Mouse (Mus musculus) embryo, embryonic 10 days (tissue): ENCODE data around the gene Pithd1.
"Not testable (repeated sequence)": the region's sequence is repeated elsewhere in the genome, so short reads cannot be mapped to it uniquely, and the experiment has no call there.

Source experiments
- DNase-seq: peaks from one replicate; pipeline ENCODE4 v3.0.0-alpha.2; 2015; ENCODE audit warnings: low spot score

Pithd1 gene

GRCm38 (mm10) chr4:135961709-135962108 is 25.4 kb downstream of the Pithd1 start:
- no peak for DNase-seq

GRCm38 (mm10) chr4:135960717-135961116 is 26.3 kb downstream of the Pithd1 start:
- DNase-seq: peak; percentile 96

GRCm38 (mm10) chr4:135958354-135958753 is 28.7 kb downstream of the Pithd1 start:
- DNase-seq: no peak

- no peak for DNase-seq
Observed at GRCm38 (mm10) chr4:135955886-135956285, 31.2 kb downstream of the Pithd1 start.

- peak; percentile 84 for DNase-seq
Observed at GRCm38 (mm10) chr4:135954241-135954640, 32.8 kb downstream of the Pithd1 start.

GRCm38 (mm10) chr4:135953179-135953578 is 33.9 kb downstream of the Pithd1 start:
- no peak for DNase-seq

- DNase-seq: no peak
Observed at GRCm38 (mm10) chr4:135951505-135951904, 35.6 kb downstream of the Pithd1 start.

- DNase-seq: no peak
Observed at GRCm38 (mm10) chr4:135950365-135950764, 36.7 kb downstream of the Pithd1 start.

GRCm38 (mm10) chr4:135949911-135950310 is 37.2 kb downstream of the Pithd1 start:
- DNase-seq: no peak

- no peak for DNase-seq
Observed at GRCm38 (mm10) chr4:135949475-135949874, 37.6 kb downstream of the Pithd1 start.

GRCm38 (mm10) chr4:135948142-135948541 is 38.9 kb downstream of the Pithd1 start:
- no peak for DNase-seq

- DNase-seq: no peak
Observed at GRCm38 (mm10) chr4:135946659-135947301, 40.3 kb downstream of the Pithd1 start.

GRCm38 (mm10) chr4:135946278-135946658 is 40.8 kb downstream of the Pithd1 start, which contains the start of gene Hmgcl:
Gene Hmgcl (plus strand): TSS chr4:135946448.
- peak; percentile 99 for DNase-seq

- DNase-seq: no peak
Observed at GRCm38 (mm10) chr4:135945706-135946105, 41.4 kb downstream of the Pithd1 start.

GRCm38 (mm10) chr4:135943389-135943788 is 43.7 kb downstream of the Pithd1 start:
- DNase-seq: no peak

GRCm38 (mm10) chr4:135942193-135942592 is 44.9 kb downstream of the Pithd1 start:
- no peak for DNase-seq

GRCm38 (mm10) chr4:135941026-135941425 is 46.0 kb downstream of the Pithd1 start:
- DNase-seq: not testable (repeated sequence)

GRCm38 (mm10) chr4:135938858-135939257 is 48.2 kb downstream of the Pithd1 start:
- no peak for DNase-seq

GRCm38 (mm10) chr4:135935502-135935901 is 51.6 kb downstream of the Pithd1 start:
- no peak for DNase-seq

GRCm38 (mm10) chr4:135934708-135935500 is 52.2 kb downstream of the Pithd1 start:
- no peak for DNase-seq

- DNase-seq: peak; percentile 63
Observed at GRCm38 (mm10) chr4:135931832-135932231, 55.2 kb downstream of the Pithd1 start.

- DNase-seq: no peak
Observed at GRCm38 (mm10) chr4:135930239-135930638, 56.8 kb downstream of the Pithd1 start.

- no peak for DNase-seq
Observed at GRCm38 (mm10) chr4:135929828-135930227, 57.2 kb downstream of the Pithd1 start.
